Mouse (Mus musculus) liver, embryonic 14.5 days (tissue): ENCODE measurements around the gene Krt78.

Source experiments
- CTCF ChIP-seq: IDR thresholded peaks from 2 replicates; pipeline ENCODE4 v1.5.1; 2016; ENCODE audit warnings: antibody characterized with exemption, low read depth, control low read depth
- EP300 ChIP-seq: IDR thresholded peaks from 2 replicates; pipeline ENCODE4 v1.6.1; 2016; ENCODE audit warnings: antibody characterized with exemption, low read depth

DNA sequence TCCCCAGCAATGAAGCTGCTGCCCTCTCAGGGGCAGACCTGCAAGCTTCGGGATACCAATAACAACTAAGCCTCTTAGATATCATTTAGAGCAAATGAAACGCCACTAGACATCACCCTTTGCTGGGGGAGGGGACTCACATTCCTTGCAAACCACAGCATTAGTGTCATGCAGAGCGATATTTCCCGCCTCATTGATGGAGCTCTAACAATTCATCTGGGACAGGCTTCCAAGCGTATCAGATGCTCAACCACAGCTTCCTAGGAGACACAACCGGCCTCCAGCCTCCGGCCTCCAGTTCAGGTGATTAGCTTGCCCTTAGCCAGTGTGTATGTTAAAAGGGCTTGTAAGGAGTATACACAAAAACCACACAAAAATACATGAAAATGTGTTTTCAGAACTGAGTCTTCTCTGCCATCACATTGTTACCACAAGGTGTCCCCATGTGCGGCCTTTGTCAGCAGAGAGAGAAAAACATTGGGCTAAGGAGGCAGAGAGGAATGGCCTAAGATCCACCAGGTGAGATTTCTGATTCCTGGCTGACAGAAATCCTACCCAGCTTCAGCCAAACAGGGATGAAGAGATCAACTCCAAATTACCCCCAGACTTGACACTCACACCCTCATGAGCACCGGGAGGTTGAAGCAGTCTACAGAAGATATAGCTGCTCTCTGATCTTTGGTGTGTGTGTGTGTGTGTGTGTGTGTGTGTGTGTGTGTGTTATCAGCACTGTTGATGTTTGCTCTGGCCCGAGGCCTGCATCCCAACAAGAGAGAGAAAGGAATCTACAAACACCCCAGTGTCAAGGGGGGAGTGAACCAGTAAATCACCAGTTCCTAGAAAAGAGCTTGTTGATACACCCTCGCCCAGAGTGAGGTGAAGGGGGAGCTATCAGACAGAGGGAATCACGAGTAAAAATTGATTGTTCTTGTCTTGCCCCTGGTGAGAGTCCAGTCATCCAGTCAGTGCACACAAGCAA lies 51.6 kb downstream of the Krt78 start:
- no peak for TF ChIP-seq EP300
- TF ChIP-seq CTCF = peak; percentile 16; the same call in 1 of the 2 replicates
